Mouse (Mus musculus) liver, embryonic 13.5 days (tissue): Measurements from ENCODE around the gene Gm39115. TPM values are rescaled to one million over a fixed set of nuclear protein-coding genes. Genes with fewer than 3 reads are reported as not detected.
"Not testable (repeated sequence)": the region's sequence is repeated elsewhere in the genome, so short reads cannot be mapped to it uniquely, and the experiment has no call there.

ENCODE experiments used
- ATAC-seq: fragments of 200-750 bp; cut with Nextera tagmentation; 2 replicates; pipeline ENCODE4 v1.8.0; 2017; ENCODE audit warnings: low read depth, mild to moderate bottlenecking, moderate number of reproducible peaks, moderate library complexity
- DNase-seq: peaks from one replicate; pipeline ENCODE4 v3.0.0; 2022
- H3K27ac ChIP-seq: fragments of 300-500 bp; sonication (generic); 2 replicates; pipeline ENCODE4 v1.5.1; 2015; ENCODE audit warnings: moderate library complexity, mild to moderate bottlenecking, inconsistent platforms
- H3K27me3 ChIP-seq: fragments of 300-500 bp; sonication (generic); 2 replicates; pipeline ENCODE4 v1.6.1; 2015; ENCODE audit warnings: mild to moderate bottlenecking, inconsistent platforms
- H3K36me3 ChIP-seq: fragments of 300-500 bp; sonication (generic); 2 replicates; pipeline ENCODE4 v1.6.1; 2015; ENCODE audit warnings: mild to moderate bottlenecking, inconsistent platforms
- H3K4me1 ChIP-seq: fragments of 300-500 bp; sonication (generic); replicated peaks from 2 replicates; pipeline ENCODE4 v1.6.1; 2015; ENCODE audit warnings: inconsistent platforms
- H3K4me2 ChIP-seq: fragments of 300-500 bp; sonication (generic); 2 replicates; pipeline ENCODE4 v1.6.1; 2015; ENCODE audit warnings: inconsistent platforms, mild to moderate bottlenecking, moderate library complexity
- H3K4me3 ChIP-seq: fragments of 300-500 bp; sonication (generic); replicated peaks from 2 replicates; pipeline ENCODE4 v1.5.1; 2015; ENCODE audit warnings: mild to moderate bottlenecking, inconsistent platforms
- H3K9ac ChIP-seq: fragments of 300-500 bp; sonication (generic); 2 replicates; pipeline ENCODE4 v1.6.1; 2015; ENCODE audit warnings: mild to moderate bottlenecking, inconsistent platforms
- H3K9me3 ChIP-seq: fragments of 300-500 bp; sonication (generic); replicated peaks from 2 replicates; pipeline ENCODE4 v1.6.1; 2016; ENCODE audit warnings: inconsistent platforms
- WGBS: fragments of 180-500 bp; shearing (Covaris S2); methylation state at CpG from one replicate; pipeline ENCODE4 v1.1.7; 2015; ENCODE audit not compliant: insufficient replicate concordance; 5-methylcytosine and 5-hydroxymethylcytosine counted together
- polyA plus RNA-seq: library from polyadenylated mRNA; unstranded; fragments of >200 nt; fragmentation: Nextera tagmentation; extraction: Ambion mirVana; gene quantifications from 2 replicates; pipeline ENCODE4 v1.2.1, GENCODE M21; 2015

Gene Gm39115
- polyA plus RNA-seq, 1 experiment from 2014 or later, result not detected

- ATAC-seq (no peak), DNase-seq (no peak)
- H3K27ac ChIP-seq, result no peak overlapping the region
- no peak overlapping the region for H3K4me2 ChIP-seq
- WGBS, result 36% methylated on average over 3 of the region's 4 CpGs
- H3K9ac ChIP-seq, result no peak overlapping the region
- no peaks in the 10 kb centered on the region for H3K36me3 ChIP-seq
- no peak overlapping the region for H3K4me3 ChIP-seq
- H3K27me3 ChIP-seq, result no peaks in the 10 kb centered on the region
- no peaks in the 10 kb centered on the region for H3K9me3 ChIP-seq
- no peaks in the 10 kb centered on the region for H3K4me1 ChIP-seq
Measured at GRCm38 (mm10) chr7:142145413-142145940, 9.6 kb upstream of the Gm39115 start.

GRCm38 (mm10) chr7:142144507-142144906 lies 8.7 kb upstream of the Gm39115 start, which contains the start of gene Gm45337:
Gm45337 (minus strand) TSS chr7:142144607.
- no peaks in the 10 kb centered on the region for H3K36me3 ChIP-seq
- H3K4me1 ChIP-seq, result no peaks in the 10 kb centered on the region
- H3K27ac ChIP-seq, result no peak within 1 kb of the TSS
- H3K27me3 ChIP-seq, result no peaks in the 10 kb centered on the region
- ATAC-seq (no peak), DNase-seq (no peak)
- no peak within 1 kb of the TSS for H3K4me2 ChIP-seq
- 51% methylated on average over 1 of the region's 1 CpGs for WGBS
- no peak within 1 kb of the TSS for H3K9ac ChIP-seq
- H3K4me3 ChIP-seq, result no peak within 1 kb of the TSS
- H3K9me3 ChIP-seq, result no peaks in the 10 kb centered on the region

GRCm38 (mm10) chr7:142143506-142144010 lies 7.7 kb upstream of the Gm39115 start:
- WGBS, result 0% methylated on average over 1 of the region's 1 CpGs
- not testable (repeated sequence) for H3K4me2 ChIP-seq

GRCm38 (mm10) chr7:142140696-142141095 lies 4.9 kb upstream of the Gm39115 start:
- Histone ChIP-seq H3K9ac (no peak overlapping the region), H3K27me3 (no peaks in the 10 kb centered on the region), H3K27ac (no peak overlapping the region), H3K4me3 (no peak overlapping the region), H3K4me2 (no peak overlapping the region), H3K9me3 (no peaks in the 10 kb centered on the region), H3K36me3 (no peaks in the 10 kb centered on the region), H3K4me1 (no peaks in the 10 kb centered on the region)
- DNase-seq, result no peak
- no peak for ATAC-seq
- 9% methylated on average over 1 of the region's 1 CpGs for WGBS

More at GRCm38 (mm10) chr7:142143506-142144010, 7.7 kb upstream of the Gm39115 start:
- not testable (repeated sequence) for H3K27ac ChIP-seq, H3K9ac ChIP-seq, H3K9me3 ChIP-seq, H3K27me3 ChIP-seq, DNase-seq, ATAC-seq, H3K4me1 ChIP-seq, H3K4me3 ChIP-seq, H3K36me3 ChIP-seq

- Histone ChIP-seq H3K4me1 (no peaks in the 10 kb centered on the region), H3K4me3 (no peak overlapping the region), H3K9me3 (no peaks in the 10 kb centered on the region), H3K9ac (no peak overlapping the region), H3K4me2 (no peak overlapping the region), H3K27ac (no peak overlapping the region), H3K27me3 (no peaks in the 10 kb centered on the region), H3K36me3 (no peaks in the 10 kb centered on the region)
- DNase-seq (no peak), ATAC-seq (no peak)
- 43% methylated on average over 4 of the region's 4 CpGs for WGBS
Measured at GRCm38 (mm10) chr7:142134206-142134995, 1.4 kb downstream of the Gm39115 start.

- H3K27ac ChIP-seq, result no peak overlapping the region
- no peak overlapping the region for H3K9ac ChIP-seq
- DNase-seq (no peak), ATAC-seq (no peak)
- WGBS, result 31% methylated on average over 4 of the region's 4 CpGs
- no peaks in the 10 kb centered on the region for H3K4me1 ChIP-seq
- H3K4me2 ChIP-seq, result no peak overlapping the region
- no peaks in the 10 kb centered on the region for H3K27me3 ChIP-seq
- no peaks in the 10 kb centered on the region for H3K36me3 ChIP-seq
- no peaks in the 10 kb centered on the region for H3K9me3 ChIP-seq
- H3K4me3 ChIP-seq, result no peak overlapping the region
Measured at GRCm38 (mm10) chr7:142128843-142129242, 7.0 kb downstream of the Gm39115 start.

- ATAC-seq, H3K36me3 ChIP-seq, H3K4me2 ChIP-seq, H3K9me3 ChIP-seq, H3K27me3 ChIP-seq, DNase-seq, H3K27ac ChIP-seq, H3K4me1 ChIP-seq, H3K4me3 ChIP-seq, H3K9ac ChIP-seq: not testable (repeated sequence)
- WGBS, result 86% methylated on average over 1 of the region's 1 CpGs
Measured at GRCm38 (mm10) chr7:142120629-142121028, 15.2 kb downstream of the Gm39115 start, which contains the start of gene Gm45618. Gm45618 (minus strand) TSS chr7:142120729.

- no peak overlapping the region for H3K4me3 ChIP-seq
- no peak for ATAC-seq
Measured at GRCm38 (mm10) chr7:142119632-142120031, 16.2 kb downstream of the Gm39115 start.

GRCm38 (mm10) chr7:142104747-142105146 lies 31.1 kb downstream of the Gm39115 start:
- no peaks in the 10 kb centered on the region for H3K9me3 ChIP-seq
- 43% methylated on average over 5 of the region's 5 CpGs for WGBS
- H3K4me3 ChIP-seq, result no peak overlapping the region
- H3K27me3 ChIP-seq, result peaks cover 32% of the 10 kb centered on the region
- DNase-seq (no peak), ATAC-seq (peak; percentile 26; the same call in 1 of the 2 replicates)
- no peak overlapping the region for H3K27ac ChIP-seq
- no peak overlapping the region for H3K9ac ChIP-seq
- H3K36me3 ChIP-seq, result no peaks in the 10 kb centered on the region
- no peaks in the 10 kb centered on the region for H3K4me1 ChIP-seq
- no peak overlapping the region for H3K4me2 ChIP-seq

More at GRCm38 (mm10) chr7:142119632-142120031, 16.2 kb downstream of the Gm39115 start:
- H3K36me3 ChIP-seq, result no peaks in the 10 kb centered on the region
- no peaks in the 10 kb centered on the region for H3K9me3 ChIP-seq
- no peak for DNase-seq
- no peak overlapping the region for H3K4me2 ChIP-seq
- H3K9ac ChIP-seq, result no peak overlapping the region
- H3K27me3 ChIP-seq, result no peaks in the 10 kb centered on the region; the same call in 1 of the 2 replicates
- H3K4me1 ChIP-seq, result no peaks in the 10 kb centered on the region
- H3K27ac ChIP-seq, result no peak overlapping the region
- 12% methylated on average over 5 of the region's 5 CpGs for WGBS

GRCm38 (mm10) chr7:142097776-142098175 lies 38.1 kb downstream of the Gm39115 start:
- H3K9me3 ChIP-seq, result no peaks in the 10 kb centered on the region
- DNase-seq, result peak; percentile 77
- no peak overlapping the region for H3K4me3 ChIP-seq
- no peaks in the 10 kb centered on the region for H3K36me3 ChIP-seq
- peaks cover 79% of the 10 kb centered on the region for H3K27me3 ChIP-seq
- H3K4me2 ChIP-seq, result no peak overlapping the region
- peak; percentile 45 for ATAC-seq
- WGBS, result 9% methylated on average over 9 of the region's 9 CpGs
- no peak overlapping the region for H3K27ac ChIP-seq
- H3K9ac ChIP-seq, result no peak overlapping the region
- H3K4me1 ChIP-seq, result peaks cover 39% of the 10 kb centered on the region

GRCm38 (mm10) chr7:142096701-142097100 lies 39.1 kb downstream of the Gm39115 start:
- Histone ChIP-seq H3K9ac (0 out of 2 replicates have a peak overlapping the region, but pooled peaks have one; percentile 99), H3K4me2 (no peak overlapping the region), H3K9me3 (no peaks in the 10 kb centered on the region), H3K4me3 (no peak overlapping the region), H3K27ac (no peak overlapping the region), H3K4me1 (peaks cover 50% of the 10 kb centered on the region), H3K27me3 (peaks cover 89% of the 10 kb centered on the region), H3K36me3 (no peaks in the 10 kb centered on the region)
- DNase-seq (no peak), ATAC-seq (no peak)
- 63% methylated on average over 4 of the region's 4 CpGs for WGBS
